Mouse (Mus musculus): ENCODE measurements at regions not wholly inside any gene's neighbourhood (a gene's known extent, or its start where the extent isn't known, plus 50 kb on each side); places are given as distances from the start of the nearest gene placed in this dataset.
A peak's percentile ranks its signal among the peaks of the same experiment; 100 is the strongest.

DNA sequence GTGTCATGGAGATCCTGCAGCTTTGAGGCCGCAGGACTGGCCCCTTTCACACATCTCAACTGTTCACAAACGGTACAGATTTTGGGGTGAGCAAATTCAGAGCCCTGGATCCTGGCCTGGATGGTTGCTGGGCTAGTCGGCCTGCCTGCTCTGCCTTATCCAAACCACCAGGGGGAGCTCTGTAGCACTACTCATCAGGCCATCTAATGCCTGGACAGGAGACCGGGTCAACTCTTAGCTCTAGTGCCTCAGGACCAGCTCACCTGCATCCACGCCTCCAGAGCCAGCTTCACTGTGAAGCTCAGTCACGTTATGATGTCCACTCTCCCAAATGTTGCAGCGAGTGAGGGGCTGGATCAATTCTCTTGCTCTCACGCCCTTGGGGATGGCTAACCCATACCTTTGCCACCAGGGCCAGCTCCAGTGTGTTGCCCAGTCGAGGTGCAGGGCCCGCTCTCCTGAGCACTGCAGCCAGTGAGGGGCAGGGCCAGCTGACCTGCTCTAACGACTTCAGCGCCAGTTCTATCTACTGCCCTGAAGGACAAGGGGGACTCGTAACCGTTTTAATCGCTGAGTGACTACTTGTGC lies 206.8 kb downstream of the Etnk1 start:
- peak; percentile 80 for DNase-seq

GRCm38 (mm10) chr6:143375951-143376713 lies 209.1 kb downstream of the Etnk1 start:
- DNase-seq, result no peak

DNA sequence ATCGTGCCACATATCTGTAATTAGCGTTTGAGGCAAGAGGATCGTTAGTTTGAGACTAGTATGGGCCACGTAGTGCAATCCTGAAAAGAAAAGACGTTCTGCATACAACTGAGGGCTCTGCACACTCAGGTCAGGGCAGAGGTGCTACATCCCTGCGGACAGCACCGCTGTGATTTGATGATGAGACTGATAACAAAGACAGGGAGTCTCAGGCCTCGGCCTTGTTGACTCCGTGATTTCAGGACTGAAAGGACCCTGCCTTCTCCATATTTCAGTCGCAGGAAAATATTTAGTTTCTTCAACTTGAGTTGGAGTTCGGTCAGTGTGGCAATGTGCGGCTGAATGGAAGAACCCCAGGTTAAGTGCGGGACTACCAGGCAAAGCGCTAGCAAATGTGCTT lies 210.1 kb downstream of the Etnk1 start:
- no peak for DNase-seq

DNA sequence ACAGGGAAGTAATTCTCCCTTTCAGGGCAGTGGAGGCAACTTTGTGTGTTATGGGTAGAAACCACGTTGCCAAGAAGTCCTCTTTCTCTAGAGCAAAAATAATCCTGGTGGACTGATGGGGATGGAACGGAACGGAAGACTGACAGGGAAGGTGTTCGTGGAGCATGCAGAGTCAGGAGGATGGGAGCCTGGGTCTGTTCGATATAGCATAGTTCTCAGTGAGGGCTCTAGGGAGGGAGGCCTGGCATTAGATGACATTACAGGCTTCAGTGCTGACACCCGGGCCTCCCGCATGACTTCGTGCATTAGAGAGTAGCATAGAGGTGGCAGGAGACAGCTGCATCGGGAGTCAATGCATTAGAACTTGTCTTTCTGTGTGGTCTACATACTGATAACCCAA lies 211.1 kb downstream of the Etnk1 start:
- no peak for DNase-seq

DNA sequence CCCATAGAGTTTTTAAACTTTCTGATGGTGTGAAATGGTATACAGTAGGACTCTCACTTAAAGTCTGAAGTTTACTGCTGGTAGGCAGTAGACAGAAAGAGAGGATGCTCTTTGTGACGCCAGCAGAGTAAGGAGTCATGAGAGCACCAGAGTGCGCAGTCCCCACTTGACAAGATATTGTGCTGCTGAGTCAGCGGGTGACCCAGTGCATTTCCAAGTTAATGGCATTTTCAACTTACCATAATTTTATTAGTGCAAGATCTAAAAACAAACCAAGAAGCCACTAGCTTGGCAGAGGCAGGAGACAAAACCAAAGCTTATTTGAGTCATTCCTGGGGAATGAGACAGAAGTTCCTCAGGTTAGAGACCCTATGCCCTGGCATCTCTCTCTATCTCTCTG lies 213.5 kb downstream of the Etnk1 start:
- DNase-seq, result no peak

GRCm38 (mm10) chr6:143386597-143387450 lies 219.8 kb downstream of the Etnk1 start:
- no peak for DNase-seq

GRCm38 (mm10) chr6:143393543-143394207 lies 226.7 kb downstream of the Etnk1 start:
- DNase-seq, result no peak

GRCm38 (mm10) chr6:143394377-143394776 lies 227.4 kb downstream of the Etnk1 start:
- DNase-seq, result no peak

GRCm38 (mm10) chr6:143401436-143401835 lies 234.4 kb downstream of the Etnk1 start:
- peak; percentile 56 for DNase-seq

DNA sequence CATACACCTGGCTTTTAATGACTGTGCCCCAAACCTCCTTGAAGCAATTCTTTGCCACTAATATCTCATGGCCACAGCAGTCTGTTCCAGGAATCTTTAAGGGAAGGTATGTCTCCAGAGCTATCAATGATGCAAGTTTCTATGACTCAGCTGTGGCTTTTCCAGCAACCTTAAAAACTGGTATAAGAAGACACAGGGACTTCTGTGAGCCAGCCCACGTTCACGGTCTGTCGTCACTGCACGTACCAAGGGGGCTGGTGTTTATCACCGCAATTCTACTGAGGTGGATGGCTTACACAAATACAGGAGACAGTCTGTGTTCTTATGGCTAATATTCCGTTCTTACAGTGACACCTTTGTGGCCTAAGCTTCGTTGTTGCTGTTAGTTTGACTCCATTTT lies 234.9 kb downstream of the Etnk1 start:
- DNase-seq, result no peak

DNA sequence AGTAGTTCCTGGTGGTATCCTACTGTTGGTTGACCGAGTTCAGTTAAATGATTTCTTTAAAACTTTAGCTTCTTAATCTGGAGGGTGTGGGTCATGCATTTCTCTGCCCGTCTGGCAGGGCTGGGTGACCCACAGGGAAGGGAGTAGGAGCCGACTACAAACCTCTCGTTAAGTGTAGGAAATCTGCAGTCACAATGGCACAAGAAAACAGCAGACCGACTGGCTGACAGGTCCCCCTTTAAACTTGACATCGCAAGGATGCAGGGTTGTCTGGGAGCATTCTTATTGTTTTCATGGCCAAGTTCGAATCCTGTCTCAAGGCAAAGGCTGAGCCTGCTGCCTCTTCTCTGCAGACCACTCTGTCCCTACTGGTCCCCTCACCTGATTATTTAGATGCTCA lies 235.7 kb downstream of the Etnk1 start:
- no peak for DNase-seq

- DNase-seq, result no peak
Measured at GRCm38 (mm10) chr6:143404521-143404920, 237.5 kb downstream of the Etnk1 start.

GRCm38 (mm10) chr6:143412056-143412455 lies 245.0 kb downstream of the Etnk1 start:
- DNase-seq, result no peak

GRCm38 (mm10) chr6:143412721-143413120 lies 245.7 kb downstream of the Etnk1 start:
- DNase-seq, result no peak

- no peak for DNase-seq
Measured at GRCm38 (mm10) chr6:143414590-143415382, 247.8 kb downstream of the Etnk1 start.

GRCm38 (mm10) chr6:143415383-143415778 lies 248.4 kb downstream of the Etnk1 start:
- DNase-seq, result no peak

GRCm38 (mm10) chr6:143419872-143420271 lies 252.9 kb downstream of the Etnk1 start:
- DNase-seq, result no peak

- no peak for DNase-seq
Measured at GRCm38 (mm10) chr6:143423026-143423425, 256.0 kb downstream of the Etnk1 start.

DNA sequence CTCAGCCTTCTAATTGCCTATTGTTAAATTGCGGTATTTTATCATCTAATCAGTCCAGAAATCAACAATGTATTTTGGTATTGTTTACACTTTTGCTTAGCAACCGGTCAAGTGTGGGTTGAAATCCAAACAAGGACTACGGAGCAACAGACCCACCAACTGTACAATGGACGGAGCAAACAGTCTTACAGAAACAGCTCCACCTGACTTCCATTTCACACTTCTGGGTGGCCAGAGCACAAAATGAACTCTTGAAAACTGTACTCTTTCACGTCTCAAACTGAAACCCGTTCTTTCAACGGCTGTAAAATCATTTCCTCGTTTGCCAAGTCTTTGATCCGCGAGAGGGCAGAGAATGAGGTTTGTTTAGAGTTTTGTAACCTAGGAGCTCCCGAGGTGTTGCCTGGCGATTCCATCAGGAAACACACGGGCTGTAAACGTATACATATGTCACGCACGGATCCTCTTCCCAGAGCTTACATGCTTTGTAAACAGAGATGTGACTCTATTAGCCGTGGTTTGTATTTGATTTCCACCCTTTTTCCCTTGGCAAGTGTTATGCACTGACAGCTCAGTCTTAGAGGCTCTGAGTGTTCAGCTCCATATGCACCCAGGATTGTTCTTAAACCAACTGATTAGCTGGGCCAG lies 258.3 kb downstream of the Etnk1 start:
- peak; percentile 30 for DNase-seq

- DNase-seq, result no peak
Measured at GRCm38 (mm10) chr6:143431896-143432450, 265.0 kb downstream of the Etnk1 start.
